Mouse (Mus musculus): ENCODE data around the gene Khdc1a. TPM values are rescaled to one million over a fixed set of nuclear protein-coding genes. Genes with fewer than 3 reads are reported as not detected.
"Not testable (repeated sequence)": the region's sequence is repeated elsewhere in the genome, so short reads cannot be mapped to it uniquely, and the experiment has no call there.

Khdc1a gene
- 0.80 and 4.3 TPM in 2 replicates for polyA plus RNA-seq (2012; rRNA removed)

DNA sequence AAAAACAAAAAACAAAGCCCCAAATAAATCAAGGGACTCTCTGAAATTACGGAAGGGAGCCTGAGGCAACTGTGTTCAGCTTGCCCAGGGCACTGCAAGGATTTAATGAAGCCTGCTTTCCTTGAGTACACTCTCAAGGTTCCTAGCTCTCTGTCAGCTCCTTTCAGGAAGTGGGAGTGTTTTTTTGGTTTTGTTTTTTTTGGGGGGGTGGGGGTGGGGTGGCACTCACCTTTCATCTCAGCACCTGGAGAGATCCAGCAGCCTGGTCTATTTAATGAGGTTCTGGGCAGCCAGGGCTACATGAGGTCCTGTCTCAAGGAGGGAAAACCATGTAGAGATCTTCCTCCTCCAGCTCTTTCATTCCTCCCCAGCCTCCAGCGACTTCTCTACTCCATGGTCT lies at the start of gene Khdc1a:
Gene Khdc1a (plus strand): TSS at position 301 of the 400 bp plus-strand sequence.
- DNase-seq (ENCODE audit: low read depth): no peak

DNA sequence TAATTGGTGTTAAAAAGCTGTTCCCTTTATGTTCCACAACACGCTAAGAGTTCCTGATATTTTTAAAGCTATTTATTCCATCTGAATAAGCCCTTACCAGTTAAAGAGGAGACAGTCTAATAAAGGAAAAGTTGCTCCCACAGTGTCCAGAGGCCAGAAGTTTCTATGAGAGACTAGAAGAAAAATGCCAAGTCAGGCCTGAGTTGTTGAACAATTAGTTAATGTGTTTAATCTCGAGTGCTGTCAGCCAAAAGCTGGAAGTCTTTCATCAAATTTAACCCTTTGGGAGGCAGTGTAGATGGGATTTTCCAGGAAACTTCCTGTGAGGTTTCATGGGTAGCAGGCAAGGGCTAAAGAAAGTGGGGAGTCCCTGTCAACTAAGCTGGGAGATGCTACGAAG lies 49.6 kb upstream of the Khdc1a start:
- no peak for DNase-seq (ENCODE audit: low read depth)

DNA sequence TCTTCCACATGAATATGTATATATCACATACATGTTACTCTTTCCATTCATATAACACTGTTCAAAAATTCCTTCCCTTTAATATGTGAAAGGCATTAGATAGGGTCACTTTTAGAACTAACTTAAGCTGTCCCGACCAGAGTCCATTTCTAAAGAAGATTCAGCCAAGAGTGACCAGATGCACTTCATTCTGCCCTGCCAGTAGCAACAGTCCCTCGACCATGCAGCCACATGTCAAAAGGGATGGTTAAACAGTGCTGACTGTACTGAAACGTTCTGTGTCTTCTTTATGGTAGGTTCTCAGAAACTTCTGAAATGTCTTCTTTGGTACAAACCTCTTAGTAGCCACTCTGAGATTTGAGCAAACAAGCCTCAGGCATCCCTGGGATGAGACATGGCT lies 47.8 kb upstream of the Khdc1a start:
- DNase-seq (ENCODE audit: low read depth): no peak

DNA sequence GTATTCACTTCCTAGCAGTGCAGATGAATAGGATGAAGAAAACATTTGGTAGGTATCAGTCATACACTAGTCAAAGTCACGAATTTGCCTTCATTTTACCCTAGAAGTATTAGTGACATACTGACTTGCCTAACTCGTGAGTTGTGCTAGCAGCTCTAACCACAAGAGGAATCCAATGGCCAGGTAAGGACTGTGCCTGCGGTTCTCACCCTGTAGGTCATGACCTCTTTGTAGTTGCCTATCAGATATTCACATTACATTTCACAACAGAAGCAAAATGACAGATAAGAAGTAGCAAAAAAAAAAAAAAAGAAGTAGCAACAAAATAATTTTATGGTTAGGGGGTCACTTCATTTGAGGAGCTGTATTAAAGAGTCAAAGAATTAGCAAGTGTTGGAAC lies 45.3 kb upstream of the Khdc1a start:
- DNase-seq (ENCODE audit: low read depth): no peak

DNA sequence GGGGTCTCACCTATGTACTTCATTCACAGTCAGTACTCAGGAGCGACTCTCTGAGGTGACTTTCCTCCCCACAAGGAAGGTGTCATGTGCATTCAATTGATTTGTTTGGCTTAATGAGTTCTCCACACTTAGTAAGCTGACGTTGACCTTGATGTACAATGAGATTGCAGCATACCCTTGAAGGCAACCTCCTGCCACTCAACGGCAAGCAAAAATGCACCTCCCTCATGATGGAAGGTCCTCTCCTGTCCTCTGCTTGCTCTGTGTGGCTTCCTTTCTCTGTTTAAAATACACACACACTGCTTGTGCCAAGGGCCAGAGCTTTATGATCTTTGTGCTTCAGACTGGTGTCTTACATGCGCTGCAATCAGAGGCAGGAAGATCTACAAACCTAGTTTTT lies 44.8 kb upstream of the Khdc1a start:
- no peak for DNase-seq (ENCODE audit: low read depth)

DNA sequence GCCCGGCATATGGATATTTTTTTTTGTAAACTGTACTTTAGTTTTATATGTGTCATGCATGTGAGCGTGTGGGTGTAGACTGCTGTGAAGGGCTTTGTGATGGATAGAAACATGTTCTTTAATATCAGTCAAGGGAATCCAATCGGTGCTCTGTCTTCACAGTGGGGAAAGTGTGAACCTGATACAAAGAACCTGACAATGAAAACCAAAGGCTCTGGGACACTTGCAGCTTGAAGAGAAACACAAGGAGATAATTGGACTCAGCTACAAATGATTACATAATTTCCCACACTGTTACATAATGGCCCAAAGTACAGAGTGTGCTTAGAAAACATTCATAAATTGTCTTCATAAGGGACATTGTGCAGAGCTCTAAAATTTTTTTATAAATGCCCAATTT lies 44.0 kb upstream of the Khdc1a start:
- DNase-seq (ENCODE audit: low read depth): no peak

DNA sequence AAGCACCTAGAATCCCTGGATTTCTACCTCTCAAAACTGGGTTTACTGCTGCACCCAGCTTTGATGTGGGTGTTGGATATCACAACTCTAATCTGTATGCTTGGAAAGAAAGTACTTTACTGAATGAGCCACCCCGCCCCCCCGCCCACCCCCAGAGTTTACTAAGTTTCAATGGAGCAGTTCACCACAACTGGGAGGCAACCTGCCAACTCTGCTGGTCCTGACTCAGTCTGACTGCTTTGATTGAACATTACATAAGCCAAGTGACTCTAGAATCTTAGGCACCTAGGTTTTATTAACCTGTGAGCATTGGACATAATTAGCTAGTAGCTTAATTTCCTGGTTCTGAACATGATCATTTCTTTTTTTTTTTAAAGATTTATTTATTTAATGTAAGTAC lies 35.1 kb upstream of the Khdc1a start:
- no peak for DNase-seq (ENCODE audit: low read depth)

DNA sequence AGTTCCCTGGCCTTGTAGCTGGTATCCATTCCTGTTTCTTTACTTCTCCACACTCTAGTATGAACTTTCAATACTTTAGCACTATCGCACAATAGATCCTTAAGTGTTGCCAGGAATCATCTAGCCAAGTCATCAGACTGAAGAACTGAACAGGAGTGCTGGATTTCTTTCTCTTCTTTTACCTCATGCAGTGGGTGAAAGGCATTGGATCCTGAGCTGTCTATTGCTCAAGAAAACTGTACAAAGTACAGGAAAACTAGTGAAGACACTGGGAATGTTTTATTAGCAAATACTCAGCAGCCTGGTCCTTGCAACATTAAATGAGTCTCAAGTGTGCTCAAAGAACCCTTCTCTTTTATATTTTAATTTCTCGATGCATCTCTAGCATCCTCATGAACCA lies 33.7 kb upstream of the Khdc1a start:
- no peak for DNase-seq (ENCODE audit: low read depth)

DNA sequence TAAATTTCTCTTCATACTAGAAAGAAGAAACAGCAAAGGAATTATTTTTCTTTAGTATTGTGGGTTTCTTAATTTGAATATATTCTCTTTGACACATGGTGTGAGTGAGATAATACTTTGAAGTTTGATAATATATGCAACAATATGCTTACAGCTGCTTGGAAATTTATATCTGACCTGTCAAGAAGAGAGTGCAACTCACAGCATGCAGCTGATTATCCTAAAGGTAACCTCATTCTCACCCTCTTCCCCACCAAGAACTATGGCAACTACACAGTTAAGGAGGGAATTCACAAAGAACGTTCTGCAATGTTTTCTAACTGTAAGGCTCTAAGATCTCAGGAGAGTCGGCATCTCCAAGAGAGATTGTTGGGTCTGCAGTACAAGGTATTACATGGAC lies 33.1 kb upstream of the Khdc1a start:
- no peak for DNase-seq (ENCODE audit: low read depth)

DNA sequence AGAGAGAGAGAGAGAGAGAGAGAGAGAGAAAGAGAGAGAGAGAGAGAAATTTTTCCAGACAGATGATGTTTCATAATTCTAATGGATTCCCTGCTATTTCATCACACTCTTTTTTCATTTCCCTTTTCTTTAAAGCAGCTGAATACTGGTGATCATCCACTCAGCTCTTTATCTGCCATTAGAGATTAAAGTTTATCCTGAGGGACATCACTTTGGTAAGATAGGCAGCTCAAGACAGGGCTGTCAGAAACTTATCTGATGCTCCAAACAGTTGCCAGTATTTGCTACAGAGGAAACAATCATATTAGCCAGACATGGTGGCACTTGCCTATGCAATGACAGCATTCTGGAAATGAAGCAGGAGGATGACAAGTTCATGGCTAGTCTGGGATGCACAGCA lies 31.2 kb upstream of the Khdc1a start:
- no peak for DNase-seq (ENCODE audit: low read depth)

DNA sequence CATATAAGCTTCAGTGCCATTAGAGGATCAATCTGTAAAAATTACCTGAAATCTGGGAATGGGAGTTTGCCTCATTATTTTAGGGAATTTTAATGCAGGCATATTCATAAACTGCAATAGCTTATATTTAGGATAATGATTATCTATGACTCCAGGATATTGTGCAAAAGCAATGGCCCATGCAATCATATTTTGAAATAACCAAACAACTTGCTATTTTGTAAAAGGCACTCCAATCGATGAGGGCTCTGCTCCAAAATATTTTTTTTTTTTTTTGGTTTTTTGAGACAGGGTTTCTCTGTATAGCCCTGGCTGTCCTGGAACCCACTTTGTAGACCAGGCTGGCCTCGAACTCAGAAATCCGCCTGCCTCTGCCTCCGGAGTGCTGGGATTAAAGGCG lies 29.2 kb upstream of the Khdc1a start:
- not testable (repeated sequence) for DNase-seq (ENCODE audit: low read depth)

DNA sequence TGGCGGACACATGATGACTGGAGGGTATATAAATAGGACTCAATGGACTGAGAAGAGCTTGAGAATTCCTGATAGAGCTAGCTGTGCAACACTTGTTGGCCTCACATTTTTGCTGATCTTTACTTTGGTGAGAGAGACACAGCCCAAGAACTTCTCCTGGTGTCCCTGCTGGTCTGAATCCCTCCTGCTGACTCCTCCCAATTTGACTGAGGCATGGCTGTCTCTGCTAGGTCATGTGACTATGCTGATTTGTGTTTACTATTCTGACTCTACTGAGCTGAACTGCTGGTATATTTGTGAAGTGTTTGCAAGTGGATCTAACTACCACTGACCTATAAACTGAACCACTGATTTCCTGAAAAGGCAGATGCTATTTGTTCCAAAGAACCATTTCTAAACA lies 27.8 kb upstream of the Khdc1a start:
- no peak for DNase-seq (ENCODE audit: low read depth)

DNA sequence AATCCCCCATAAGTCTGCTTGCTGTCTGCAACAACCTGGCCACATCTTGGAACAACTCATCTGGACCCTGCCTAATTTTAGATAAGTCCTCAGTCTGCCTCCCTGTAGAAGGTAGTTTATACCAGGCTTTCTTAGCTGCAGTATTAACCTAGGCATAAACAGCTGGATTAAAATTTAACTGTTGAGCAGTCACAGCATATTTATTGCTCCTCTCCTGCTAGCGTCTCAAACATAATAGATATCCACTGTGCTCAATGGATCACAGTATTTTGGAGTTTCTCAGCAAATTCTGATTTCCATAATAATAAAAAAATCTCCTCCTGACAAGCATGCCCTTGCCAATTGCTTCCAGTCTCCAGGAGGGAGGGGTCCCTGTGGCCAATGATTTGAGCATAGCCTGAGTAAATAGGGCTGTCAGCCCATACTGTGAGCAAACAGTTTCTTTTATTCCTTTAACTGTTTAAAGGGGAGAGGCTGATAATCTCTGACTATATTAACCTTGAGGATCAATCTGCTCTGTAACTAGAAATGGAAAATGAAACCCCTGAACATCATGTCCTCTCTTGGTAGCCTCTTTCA lies 25.4 kb upstream of the Khdc1a start:
- no peak for DNase-seq (ENCODE audit: low read depth)

DNA sequence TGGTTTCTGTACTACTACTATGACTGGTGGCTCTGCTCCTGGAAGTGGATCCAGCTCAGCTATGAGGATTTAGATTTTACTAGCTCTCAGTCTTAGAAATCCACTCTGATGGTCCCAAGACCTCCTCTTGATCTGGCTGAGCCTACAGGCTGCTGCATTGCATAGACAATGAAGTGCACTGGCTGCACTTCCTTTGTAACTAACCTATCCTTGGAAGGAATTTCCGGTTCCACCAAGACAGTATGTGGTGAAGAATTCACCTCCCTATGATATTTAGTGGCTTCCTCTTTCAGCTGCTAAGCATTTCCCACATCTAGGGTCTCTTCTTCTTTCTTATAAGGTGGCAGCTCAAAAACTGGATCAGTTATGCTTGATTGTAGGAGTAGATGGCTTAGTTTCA lies 24.8 kb upstream of the Khdc1a start:
- no peak for DNase-seq (ENCODE audit: low read depth)

DNA sequence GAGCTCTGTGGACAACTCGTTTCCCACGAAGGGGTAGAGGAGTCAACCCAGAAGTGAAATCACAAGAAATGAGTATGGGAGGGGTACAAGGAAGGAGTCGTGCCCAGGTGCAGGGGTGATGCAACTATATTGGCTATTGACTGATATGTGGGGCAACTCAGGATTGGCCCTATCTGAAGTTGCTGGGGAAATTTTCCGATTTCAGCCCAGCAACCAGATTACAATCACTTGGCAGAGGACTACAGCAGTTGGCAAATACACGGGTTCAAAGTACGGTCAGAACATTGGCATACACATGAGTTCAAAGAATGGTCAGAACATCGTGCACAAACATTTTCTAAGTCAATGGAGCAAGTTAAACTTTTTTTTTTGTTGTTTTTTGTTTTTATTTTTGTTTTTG lies 22.7 kb upstream of the Khdc1a start:
- no peak for DNase-seq (ENCODE audit: low read depth)

DNA sequence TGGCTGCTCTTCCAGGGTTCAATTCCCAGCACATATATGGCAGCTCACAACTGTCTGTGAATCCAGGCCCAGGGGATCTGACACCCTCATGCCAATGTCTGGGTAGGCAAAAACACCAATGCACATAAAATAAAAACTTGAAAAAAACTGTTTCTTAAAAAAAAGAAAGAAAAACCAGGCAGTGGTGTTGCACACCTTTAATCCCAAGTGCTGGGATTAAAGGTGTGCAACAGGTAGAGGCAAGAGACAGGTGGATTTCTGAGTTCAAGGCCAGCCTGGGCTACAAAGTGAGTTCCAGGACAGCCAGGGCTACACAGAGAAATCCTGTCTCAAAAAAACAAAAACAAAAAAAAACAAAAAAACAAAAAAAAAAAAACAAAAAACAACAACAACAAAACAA lies 18.3 kb upstream of the Khdc1a start:
- DNase-seq (ENCODE audit: low read depth): not testable (repeated sequence)

DNA sequence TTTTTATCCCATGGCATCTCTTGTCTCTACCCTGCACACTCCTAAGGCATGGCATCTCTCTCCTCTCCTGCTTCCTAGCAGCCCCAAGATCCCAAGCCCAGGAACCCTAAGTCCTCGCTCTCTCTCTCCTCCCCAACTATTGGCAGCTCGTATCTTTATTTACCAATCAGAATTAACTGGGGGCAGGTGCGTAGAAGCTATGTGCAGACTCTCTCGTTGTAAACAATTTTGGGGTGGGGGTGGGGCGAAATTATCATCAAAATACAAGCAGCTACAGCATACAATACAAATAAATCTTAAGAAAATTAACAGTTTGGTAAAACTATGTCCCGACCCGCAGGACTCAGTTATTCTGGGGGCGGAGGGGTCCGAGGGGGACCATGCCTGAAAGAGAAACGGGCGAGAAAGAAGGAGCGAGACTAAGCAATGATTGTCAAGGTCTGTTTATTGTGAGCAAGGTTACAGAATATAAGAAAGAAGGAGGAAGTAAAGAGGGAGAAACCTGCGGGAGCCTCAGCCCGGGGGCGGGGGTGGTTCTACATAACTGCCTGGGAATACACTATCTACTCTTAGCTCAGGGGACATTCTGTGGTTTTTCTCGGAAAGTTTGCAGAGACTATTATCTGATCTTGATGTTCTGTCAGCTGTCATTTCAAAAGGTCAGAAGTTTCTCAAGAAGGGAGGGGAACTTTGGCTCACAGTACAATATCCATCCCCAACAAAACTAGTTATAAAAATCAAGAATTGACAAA lies 16.0 kb upstream of the Khdc1a start:
- DNase-seq (ENCODE audit: low read depth): no peak

DNA sequence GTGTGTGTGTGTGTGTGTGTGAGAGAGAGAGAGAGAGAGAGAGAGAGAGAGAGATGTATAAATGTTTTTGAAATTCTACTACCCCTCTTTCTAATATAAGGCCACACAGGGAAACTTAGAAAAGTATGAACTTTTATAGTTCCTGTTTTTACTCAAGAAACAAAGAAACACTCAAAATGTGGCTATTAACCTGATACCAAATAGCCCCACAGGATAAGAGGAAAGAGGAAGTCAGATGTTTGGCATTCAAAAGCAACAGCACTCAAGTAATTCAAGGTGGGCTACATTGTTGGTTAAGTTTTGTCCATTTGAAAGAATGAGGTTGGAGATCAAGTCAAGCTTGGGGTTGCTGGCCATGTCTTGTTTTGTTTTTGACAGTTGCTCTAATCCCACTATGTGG lies 13.6 kb upstream of the Khdc1a start:
- DNase-seq (ENCODE audit: low read depth): no peak

DNA sequence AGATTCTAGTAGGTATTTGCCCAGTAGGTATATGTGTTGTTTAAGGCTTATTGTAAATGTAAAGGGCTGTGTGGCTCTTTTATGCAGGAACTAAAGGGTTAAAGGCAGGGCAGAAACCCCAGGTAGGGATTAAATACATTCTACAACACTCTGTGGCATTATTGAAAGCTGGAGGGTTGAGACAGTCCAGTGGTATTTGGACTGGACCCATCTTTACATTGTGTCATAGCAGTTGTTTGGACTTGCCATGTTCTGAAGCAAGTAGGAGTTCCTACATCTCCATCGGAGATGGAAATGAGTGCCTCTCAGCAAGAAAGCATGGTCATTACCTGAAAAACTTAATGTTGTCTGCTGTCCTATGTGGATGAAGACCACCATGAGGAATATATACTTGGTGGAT lies 8.7 kb upstream of the Khdc1a start:
- DNase-seq (ENCODE audit: low read depth): peak; percentile 66

DNA sequence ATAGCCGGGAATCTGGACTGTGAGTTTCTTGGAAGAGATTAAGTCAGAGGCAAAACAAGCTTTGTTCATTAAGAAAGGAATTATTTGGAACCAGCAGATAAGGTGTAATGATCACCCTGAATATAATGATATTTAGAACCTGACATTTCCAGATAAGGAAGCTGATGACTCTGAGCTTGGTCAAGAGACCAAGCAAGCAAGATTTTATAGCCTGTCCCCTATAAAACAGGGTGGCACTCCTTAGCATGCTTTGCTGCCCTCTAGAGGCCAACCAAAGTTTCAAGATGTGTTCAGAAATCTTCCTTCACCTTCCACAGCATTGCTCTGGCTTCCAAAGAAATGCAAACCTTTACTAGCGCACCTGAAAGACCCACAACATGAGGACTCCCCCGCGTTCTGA lies 5.2 kb upstream of the Khdc1a start:
- DNase-seq (ENCODE audit: low read depth): no peak

DNA sequence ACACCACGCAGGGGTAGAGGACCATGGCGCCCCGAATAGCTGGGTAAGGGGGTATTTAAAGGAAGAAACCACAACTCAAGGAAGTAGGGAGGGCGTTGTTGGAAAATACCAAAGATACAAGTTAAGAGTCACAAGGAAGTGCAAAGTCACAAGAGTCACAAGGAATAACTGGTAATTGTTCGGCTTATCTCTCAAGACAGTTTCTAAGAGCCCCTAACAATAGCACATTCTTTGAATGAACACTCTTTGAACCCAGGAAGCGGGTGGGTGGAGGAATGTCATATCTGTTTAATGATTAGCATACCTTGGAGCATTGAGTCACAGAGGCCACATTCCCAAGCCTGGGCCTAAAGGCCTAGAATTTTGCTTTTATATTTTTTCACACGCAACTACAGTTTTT lies 4.7 kb upstream of the Khdc1a start:
- DNase-seq (ENCODE audit: low read depth): not testable (repeated sequence)

DNA sequence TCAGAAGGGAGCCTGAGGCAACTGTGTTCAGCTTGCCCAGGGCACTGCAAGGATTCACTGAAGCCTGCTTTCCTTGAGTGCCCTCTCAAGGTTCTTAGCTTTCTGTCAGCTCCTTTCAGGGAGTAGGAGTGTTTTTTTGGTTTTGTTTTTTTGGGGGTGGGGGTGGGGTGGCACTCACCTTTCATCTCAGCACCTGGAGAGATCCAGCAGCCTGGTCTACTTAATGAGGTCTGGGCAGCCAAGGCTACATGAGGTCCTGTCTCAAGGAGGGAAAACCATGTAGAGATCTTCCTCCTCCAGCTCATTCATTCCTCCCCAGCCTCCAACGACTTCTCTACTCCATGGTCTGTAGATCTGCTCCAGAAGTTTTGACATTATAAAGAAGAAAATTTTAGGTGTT lies 18.6 kb downstream of the Khdc1a start, which contains the start of gene Khdc1c:
Gene Khdc1c (plus strand): TSS at position 301 of the 400 bp plus-strand sequence.
- not testable (repeated sequence) for DNase-seq (ENCODE audit: low read depth)

DNA sequence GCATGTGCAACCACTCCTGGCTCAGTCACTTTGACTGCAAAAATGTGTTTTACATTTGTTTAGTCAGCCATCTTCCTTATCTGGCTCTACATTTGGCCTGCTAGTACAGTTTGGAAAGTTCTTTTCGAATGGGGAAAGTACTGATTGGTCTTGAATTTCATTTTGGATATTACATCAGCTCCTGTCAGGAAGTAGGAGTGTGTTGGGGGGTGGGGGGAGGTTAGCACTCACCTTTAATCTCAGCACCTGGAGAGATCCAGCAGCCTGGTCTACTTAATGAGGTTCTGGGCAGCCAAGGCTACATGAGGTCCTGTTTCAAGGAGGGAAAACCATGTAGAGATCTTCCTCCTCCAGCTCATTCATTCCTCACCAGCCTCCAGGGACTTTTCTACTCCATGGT lies 33.8 kb downstream of the Khdc1a start, which contains the start of gene Khdc1b:
Gene Khdc1b (plus strand): TSS at position 301 of the 400 bp plus-strand sequence.
- DNase-seq (ENCODE audit: low read depth): no peak

All from gonadal fat pad, adult 2 months (tissue).